Mouse (Mus musculus) lung, postnatal 0 days (tissue): ENCODE measurements at regions not wholly inside any gene's neighbourhood (a gene's known extent, or its start where the extent isn't known, plus 50 kb on each side); places are given as distances from the start of the nearest gene placed in this dataset.

Experiments
- ATAC-seq: fragments of 200-750 bp; cut with Nextera tagmentation; 2 replicates; pipeline ENCODE4 v1.8.0; 2017; ENCODE audit warnings: moderate library complexity
- DNase-seq: peaks from one replicate; pipeline ENCODE4 v3.0.0-alpha.2; 2016; ENCODE audit warnings: low spot score
- H3K27ac ChIP-seq: fragments of 300-500 bp; sonication (generic); 2 replicates; pipeline ENCODE4 v1.5.1; 2014; ENCODE audit warnings: antibody characterized with exemption, mild to moderate bottlenecking, low read length, mixed read lengths
- H3K27me3 ChIP-seq: fragments of 300-500 bp; sonication (generic); replicated peaks from 2 replicates; pipeline ENCODE4 v1.6.1; 2014; ENCODE audit warnings: low read length, mixed read lengths; ENCODE audit not compliant: insufficient read depth
- H3K36me3 ChIP-seq: fragments of 300-500 bp; sonication (generic); 2 replicates; pipeline ENCODE4 v1.6.1; 2014; ENCODE audit warnings: low read length, mixed read lengths; ENCODE audit not compliant: insufficient read depth
- H3K4me1 ChIP-seq: fragments of 300-500 bp; sonication (generic); 2 replicates; pipeline ENCODE4 v1.6.1; 2014; ENCODE audit warnings: antibody characterized with exemption, low read depth, low read length, mixed read lengths; ENCODE audit not compliant: insufficient read depth
- H3K4me2 ChIP-seq: fragments of 300-500 bp; sonication (generic); replicated peaks from 2 replicates; pipeline ENCODE4 v1.6.1; 2014; ENCODE audit warnings: low read depth, mild to moderate bottlenecking, low read length, moderate library complexity, mixed read lengths
- H3K4me3 ChIP-seq: fragments of 300-500 bp; sonication (generic); 2 replicates; pipeline ENCODE4 v1.5.1; 2014; ENCODE audit warnings: low read depth, low read length
- H3K9ac ChIP-seq: fragments of 300-500 bp; sonication (generic); replicated peaks from 2 replicates; pipeline ENCODE4 v1.6.1; 2014; ENCODE audit warnings: low read depth, mild to moderate bottlenecking
- H3K9me3 ChIP-seq: fragments of 300-500 bp; sonication (generic); 2 replicates; pipeline ENCODE4 v1.6.1; 2016; ENCODE audit warnings: low read length, mixed read lengths
- CTCF ChIP-seq: IDR thresholded peaks from 2 replicates; pipeline ENCODE4 v1.5.1; 2016; ENCODE audit warnings: antibody characterized with exemption, mild to moderate bottlenecking
- EP300 ChIP-seq: IDR thresholded peaks from 2 replicates; pipeline ENCODE4 v1.6.1; 2016; ENCODE audit warnings: antibody characterized with exemption, mild to moderate bottlenecking, control low read depth
- WGBS: fragments of 180-500 bp; shearing (Covaris S2); extraction: QIAGEN DNeasy Blood & Tissue Kit; methylation state at CpG from one replicate; pipeline ENCODE4 v1.1.7; 2014; 5-methylcytosine and 5-hydroxymethylcytosine counted together

DNA sequence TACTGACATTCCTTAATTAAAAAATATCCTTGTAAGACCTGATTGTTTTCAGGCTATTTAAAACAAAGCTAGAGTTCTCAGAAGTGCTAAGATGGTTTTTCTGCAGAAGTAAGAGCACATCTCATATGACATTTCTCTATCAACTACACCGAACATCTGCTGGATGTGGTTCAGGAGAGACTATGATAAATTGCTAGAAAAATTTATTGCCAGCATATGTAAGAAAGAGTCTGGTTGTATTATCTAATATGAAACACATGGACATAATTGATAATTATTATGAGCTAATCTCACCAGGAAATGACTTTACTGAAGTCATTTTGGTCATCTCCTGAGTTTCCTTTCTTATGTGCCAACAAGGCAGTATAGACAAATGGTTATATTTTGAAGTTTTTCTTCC is 99.2 kb upstream of the Gm21293 start:
- Histone ChIP-seq H3K4me1 (no peaks in the 10 kb centered on the region), H3K36me3 (no peaks in the 10 kb centered on the region), H3K4me2 (no peak overlapping the region), H3K9me3 (no peaks in the 10 kb centered on the region), H3K4me3 (no peak overlapping the region), H3K9ac (no peak overlapping the region), H3K27ac (no peak overlapping the region), H3K27me3 (no peaks in the 10 kb centered on the region)
- TF ChIP-seq EP300, result no peak
- no peak for TF ChIP-seq CTCF
- DNase-seq (no peak), ATAC-seq (no peak)
- WGBS, result 64% methylated on average over 1 of the region's 1 CpGs
